Mouse (Mus musculus) T-helper 1 cell (primary cell): ENCODE data around the gene Pth2r.

Source experiments
- in situ Hi-C: fragments of 300-600 bp; cut with MboI, MseI; formaldehyde crosslinking; loops from one replicate; pipeline ENCODE4 v1.15.1; 2025; ENCODE audit warnings: high pct_unique_total_duplicates

Pth2r gene

DNA sequence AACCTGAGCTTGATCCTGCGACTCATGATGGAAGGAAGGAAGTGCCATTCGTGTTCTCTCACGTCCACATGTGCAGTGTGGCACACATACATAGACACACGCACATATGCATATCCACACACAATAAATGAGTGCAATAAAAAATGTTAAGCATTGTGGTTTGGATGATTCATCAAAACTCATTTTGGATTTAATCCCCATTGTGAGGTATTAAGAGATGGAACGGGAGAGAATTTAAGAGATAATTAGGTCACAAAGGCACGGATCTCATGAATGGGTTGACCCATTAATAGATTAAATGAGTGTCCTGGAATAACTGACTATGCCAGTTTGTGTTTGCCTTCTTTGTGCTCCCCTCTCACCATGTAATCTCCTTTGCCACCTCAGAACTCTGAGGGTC, at the start of gene Pth2r:
Gene Pth2r, plus strand, starts transcription at position 301 of the 400 bp plus-strand sequence.
- in situ Hi-C loops, result loop anchor here (10.0 kb wide), 1 partner anchor 1383 kb away; no protein-coding TSS in a partner anchor

DNA sequence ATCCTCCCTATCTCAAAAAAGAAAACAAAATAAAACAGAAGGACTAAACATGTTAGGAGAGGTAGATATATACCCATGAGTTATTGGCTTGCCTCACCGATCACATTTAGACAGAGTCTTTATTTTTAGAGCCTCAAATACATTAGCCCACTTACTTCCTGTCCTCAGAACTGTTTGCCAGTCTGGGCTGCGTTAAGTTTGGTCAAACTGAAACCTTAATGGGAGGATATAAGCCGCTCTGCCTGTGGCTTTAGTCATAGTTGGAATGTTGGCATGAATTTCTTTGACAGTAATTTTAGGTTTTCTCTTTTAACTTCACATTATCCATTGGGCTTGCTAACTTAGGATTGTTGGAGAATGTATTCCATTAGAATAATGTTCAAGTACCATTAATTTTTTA, 44.1 kb upstream of the Pth2r start:
- in situ Hi-C loops, result no loop called here

DNA sequence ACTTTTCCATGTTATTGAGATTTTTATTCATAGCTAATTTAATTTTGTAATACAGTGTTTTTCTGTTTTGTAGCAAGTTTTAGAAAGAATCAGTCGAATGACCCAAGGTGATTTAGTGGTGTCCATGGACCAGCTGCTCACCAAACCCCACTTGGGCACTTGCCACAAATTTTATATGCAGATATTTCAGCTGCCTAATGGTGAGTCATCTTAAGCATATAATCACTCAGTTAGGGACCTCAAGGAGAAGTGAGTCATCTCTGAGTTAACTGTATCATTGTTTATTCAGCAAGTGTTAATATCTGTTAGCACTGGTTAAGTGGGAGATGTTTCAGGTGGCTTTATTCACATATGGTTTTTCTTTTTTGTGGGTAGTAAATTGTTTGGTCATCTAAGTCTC, 36.2 kb upstream of the Pth2r start:
- in situ Hi-C loops, result no loop called here

DNA sequence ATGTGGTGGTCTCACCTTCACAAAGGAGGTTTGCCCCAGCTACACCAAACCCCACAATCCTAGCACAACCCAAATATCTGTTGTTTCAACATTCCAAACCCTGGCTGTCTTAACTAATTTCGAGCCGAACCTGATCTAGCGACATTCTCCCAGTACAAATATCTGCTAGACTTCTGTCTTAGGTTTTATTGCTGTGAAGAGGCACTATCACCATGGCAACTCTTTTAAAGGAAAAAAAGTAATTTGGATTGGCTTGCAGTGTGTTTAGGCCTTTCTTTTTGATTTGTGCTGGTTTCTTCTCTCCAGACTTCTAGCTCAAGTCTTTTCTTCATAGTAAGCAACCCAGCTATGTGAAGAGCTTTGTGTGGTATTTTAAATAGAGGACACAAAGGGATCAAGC, 1.4 kb upstream of the Pth2r start:
- in situ Hi-C loops, result loop anchor here (10.0 kb wide), 1 partner anchor 1384 kb away; no protein-coding TSS in a partner anchor

DNA sequence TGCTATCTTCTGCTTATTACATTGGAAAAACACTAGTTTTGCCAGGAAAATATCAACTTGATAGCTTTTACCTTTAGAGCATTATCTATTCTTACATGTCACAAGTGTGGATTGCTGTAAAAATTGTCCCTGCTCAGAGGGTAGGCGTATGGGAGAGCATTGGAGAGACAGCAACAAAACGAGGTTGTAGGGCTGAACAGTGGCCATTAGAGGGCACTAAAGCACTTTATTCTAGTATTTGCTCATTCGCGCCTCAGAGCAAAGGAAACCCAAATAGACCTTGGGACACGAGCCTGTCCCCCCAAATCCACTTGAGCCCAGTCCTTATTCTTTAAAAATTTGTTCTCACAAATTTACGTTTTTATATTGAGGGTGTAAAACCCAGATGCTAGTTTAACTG, 910 bp downstream of the Pth2r start:
- in situ Hi-C loops, result loop anchor here (10.0 kb wide), 1 partner anchor 1382 kb away; no protein-coding TSS in a partner anchor

DNA sequence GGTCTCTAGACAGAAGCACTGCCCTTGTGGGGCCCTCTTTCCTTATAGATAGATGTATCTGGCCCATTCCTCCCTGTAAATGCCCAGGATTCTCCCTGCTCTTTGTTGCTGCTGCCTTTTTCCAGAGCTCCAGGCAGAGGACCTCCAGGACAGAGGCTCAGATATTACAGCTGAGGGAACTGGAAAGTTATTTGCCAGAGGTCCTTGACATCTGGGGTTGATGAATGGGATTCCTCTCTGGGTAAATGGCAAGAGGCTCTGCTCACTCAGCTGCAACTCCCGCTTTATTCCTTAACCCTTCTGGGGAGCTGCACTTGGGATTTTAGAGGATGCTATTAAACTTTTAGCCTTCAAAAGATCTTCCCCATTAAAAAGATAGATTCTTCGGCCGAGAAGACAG, 26.6 kb downstream of the Pth2r start:
- in situ Hi-C loops, result no loop called here

DNA sequence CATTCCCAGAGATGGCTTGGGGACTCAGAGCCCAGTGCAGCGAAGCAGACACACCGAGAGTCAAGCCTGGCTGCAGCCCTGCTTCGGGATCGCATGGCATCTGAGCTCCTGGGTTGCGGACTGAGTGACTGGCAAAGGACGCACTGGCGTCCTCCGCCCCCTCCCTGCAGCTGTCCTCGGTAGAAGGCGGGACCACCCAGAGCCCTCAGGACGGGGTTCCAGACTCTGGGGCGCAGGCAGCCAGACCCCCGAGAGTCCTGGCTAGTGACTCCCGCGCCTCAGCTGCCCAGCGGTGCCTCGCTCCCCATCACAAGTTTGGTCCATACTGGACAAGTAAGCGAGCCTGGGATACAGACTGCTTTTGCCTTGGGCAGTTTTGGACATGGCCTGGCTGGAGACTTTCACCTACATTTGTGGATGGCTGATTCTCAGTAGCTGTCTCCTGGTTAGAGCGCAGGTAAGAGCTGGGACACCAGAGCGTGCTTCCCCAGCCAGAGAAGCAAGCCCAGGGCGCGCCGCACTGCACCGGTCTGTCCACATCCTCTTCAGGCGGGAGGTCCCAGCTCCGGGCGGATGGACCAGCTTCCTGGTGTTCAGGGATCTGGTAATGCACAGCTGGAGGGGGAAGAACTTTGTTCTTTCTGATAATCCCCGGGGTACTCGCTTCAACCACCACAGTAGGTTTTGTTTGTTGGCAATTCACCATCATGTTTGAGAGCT, 29.5 kb downstream of the Pth2r start:
- in situ Hi-C loops, result no loop called here

DNA sequence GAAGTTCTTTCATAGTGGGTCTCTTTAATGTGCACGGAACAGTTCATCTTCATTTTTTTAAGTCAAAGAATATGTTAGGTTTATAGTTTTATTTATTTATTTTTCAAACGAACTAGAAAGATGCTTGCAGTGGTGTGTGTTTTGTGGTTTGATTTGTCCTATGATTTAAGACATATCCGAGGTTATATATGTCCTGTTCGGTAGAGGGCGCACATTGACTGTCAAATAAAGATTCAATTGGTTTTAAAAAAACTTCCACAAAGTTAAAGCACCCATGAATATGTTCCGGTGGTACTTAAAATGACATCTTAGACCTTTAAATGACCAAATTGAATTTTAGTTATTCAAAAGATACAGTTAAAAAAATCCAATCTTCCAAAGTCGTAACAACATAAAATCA, 30.3 kb downstream of the Pth2r start:
- in situ Hi-C loops, result no loop called here

DNA sequence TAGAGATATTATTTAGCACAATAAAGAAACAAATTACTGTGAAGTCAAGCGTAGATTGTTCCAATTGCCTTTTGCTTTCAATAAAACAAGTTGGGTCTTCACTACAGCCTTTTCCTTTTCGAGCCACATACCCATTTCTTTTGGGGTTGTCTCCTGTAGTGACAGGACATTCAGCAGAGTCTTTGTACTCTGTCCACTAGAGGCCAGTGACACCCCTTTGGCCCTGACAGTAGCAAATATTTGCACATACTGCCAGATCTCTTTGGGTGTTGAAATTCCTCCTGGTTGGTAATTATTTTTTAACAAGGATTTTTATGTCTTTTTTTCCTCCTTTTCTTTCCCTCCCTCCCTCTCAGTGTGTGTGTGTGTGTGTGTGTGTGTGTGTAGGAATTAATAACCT, 31.0 kb downstream of the Pth2r start:
- in situ Hi-C loops, result no loop called here

DNA sequence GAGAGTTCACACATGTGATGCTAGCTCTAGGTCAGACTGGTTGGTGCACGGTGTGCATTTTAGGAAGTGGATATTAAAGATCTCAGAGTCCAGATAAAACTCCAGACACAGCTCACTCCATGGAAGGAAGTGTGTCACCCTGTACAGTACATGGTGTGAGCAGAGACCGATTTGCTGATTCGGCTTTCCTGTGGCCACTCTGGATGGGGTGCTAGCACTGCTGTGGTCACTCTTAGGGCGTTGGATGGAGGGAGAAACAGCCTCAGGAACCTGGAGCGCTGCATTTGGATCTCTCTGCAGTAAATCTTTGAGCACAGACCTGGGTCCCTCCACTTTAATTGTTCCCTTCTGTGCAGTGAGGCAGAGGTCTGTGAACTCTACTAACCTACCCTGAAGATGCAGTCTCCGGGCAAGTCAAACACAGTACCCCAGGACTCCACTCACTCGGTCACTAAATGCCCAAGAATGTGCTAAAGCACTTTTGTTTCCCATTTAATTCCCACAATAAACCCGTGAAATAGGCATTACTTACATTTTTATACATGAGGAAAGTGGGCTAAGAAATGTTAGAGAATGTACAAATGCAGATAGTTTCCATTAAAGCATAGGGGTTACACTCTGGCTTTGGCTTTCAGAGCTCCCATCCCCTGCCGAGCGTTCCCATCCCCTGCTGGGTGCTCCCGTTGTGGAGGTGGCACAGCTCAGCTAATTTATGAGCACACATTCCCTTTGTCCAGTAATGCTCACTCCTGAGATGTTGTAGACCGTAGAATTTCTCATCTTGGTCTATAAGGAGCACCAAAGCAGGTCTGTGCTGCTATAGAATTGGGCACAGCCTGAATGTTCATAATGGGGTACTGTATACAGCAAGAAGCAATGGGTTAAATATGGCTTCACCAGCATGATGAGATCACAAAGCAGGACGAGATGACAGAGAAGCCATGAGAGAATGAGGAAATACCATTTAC, 32.5 kb downstream of the Pth2r start:
- in situ Hi-C loops, result no loop called here

DNA sequence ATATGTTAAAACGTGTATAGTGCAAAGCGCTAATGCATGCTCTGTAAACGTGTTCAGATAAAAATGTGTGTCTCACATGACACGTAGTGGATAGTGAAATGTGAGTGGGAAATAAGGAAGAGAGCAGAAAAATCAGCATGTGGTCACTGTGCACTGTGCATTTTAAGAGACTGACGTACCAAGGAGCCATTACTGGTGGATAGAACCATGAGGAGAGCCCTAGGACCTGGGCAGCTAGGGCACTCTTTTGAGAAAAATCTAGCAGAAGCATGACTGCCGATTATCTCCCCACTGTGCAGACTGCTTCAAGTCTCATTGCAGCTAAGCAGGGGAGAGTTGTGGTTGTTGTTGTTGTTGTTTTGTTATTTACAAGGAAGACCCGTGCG, 33.2 kb downstream of the Pth2r start:
- in situ Hi-C loops, result no loop called here

DNA sequence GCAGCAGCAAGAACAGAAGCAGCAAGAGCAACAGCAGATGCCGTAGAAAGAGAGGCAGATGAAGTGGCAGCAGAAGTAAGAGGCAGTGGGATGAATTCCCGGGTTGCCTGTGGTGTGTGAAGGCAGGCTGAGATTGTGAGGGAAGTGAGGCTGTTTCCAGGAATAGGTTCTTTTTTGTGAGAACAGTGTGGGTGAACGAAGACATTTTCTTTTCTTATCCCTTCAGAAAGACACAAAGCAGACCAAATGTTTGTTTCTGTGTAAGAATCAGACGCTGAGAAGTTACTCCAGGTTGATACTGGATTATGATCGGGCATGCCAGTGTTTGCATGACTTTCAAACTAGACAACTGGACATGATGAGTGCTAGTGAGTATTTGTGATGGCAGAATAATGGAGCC, 52.2 kb downstream of the Pth2r start:
- in situ Hi-C loops, result no loop called here

DNA sequence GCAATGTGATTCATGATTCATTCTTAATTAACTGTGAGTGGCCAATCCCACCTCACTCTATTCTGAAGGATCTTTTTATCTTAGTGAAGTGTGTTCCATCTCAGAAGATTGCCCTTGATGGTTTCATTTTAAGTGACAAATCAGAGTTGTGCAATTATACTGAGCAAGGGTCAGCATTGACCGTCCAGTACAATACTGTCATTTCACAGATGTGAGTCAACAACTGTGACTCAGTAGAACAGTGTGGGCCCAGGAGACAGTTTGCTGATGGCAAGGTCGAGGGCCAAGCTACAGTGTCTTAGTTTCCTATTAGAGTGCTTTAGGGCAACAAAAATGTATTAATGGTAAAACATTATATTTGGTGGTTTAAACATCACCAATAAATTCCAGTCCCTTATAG, 55.9 kb downstream of the Pth2r start:
- in situ Hi-C loops, result no loop called here

DNA sequence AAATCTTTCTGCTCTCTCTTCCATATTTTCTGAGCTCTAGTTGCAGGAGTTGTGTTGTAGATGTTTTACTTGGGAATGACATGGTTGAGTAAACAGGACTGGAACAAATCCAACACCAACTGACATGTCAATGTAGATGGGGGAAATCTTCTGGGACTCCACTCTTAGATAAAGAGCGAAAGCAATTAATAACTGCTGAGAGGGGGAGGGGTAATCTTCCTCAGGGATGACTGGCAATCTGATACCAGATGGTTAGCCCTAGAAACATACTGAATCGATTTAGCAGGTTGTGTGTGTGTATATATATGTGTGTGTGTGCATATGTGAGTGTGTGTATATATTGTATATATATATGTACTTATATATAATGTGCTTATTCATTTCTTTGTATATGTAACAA, 58.4 kb downstream of the Pth2r start:
- in situ Hi-C loops, result no loop called here

DNA sequence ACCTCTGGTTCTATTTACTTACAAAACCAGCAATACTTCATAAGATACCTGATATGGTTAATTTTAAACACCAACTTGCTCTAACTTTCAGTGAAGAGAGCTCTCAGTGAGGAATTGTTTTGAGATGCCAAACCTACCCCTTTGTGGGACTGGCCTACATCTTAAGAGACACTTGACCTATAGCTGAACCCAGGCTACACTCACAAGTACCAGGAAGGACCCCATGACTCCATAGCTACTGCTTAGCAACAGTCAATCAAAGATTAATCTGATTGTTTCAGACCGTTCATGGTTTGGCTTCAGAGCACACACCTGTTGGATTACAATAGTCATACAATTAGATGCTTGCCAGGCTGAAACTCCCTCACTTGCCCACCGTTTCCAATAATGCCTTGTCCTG, 71.1 kb downstream of the Pth2r start:
- in situ Hi-C loops, result no loop called here

DNA sequence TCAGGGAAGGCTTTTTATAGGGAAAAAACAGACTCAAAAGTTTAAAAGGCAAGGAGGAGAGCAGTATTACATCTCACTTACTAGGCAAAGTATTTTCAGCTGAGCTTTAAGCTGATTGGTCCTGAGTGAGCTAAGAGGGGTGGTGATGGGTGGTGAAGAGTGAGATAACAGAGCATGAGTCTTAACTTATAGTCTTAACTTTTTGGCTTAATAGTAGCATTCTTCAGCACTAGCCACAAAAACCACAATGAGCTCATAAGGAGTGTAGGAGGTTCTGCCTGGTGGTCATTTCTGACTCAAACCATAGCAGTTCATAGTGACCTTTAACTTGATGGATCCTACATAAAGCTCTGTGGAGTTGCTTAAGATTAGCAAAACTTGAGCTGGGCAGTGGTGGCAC, 72.3 kb downstream of the Pth2r start:
- in situ Hi-C loops, result no loop called here

DNA sequence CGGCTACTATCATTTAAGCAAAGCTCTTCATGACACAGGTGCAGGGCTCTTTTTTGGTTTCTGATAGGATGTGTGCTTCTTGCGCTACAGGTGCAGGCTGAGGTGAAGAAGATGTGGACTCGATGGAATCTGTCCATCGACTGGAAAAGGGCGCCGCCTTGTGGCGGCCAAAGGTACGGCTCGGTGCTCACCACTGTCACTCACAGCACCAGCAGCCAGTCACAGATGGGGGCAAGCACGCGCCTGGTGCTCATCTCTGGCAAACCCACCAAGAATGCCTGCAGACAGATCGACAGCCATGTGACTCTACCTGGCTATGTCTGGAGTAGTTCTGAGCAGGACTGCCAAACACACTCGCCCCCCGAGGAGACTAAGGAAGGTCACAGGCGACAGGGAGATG, 106.5 kb downstream of the Pth2r start:
- in situ Hi-C loops, result no loop called here

DNA sequence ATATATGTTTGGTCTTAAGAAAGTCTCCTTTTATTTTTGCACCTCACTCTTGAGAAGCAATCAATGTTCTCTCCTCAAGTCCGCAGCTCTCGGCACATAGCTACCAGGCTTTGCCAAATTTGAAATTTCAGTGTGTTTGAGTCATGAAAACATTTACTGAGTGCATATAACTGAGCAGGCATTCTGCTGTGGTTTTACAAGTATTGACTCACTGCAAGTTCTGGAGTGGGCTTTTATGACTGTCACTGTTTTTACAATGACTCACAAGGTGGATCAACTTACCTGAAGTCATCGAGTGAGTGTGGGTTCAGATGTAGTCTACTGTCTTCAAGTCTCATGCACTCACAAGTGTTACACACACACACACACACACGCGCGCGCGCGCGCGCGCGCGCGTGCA, 107.8 kb downstream of the Pth2r start:
- in situ Hi-C loops, result no loop called here

DNA sequence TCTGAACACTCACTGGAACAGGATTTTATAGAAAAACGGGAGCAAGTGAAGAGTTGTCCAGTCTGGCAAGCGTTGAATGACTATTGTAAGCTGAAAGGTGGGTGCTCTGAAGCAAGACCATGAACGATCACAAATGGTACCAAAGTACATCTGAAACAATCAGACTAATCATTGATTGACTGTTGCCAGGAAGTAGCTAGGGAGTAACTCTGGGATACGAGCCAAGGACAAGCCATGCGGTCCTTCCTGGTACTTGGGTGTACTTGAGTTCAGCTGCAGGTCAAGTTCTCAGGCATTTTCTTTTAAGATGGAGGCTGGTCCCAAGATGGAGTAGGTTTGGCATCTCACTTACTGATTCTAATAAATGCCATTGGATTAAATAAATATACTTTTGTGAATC, 125.6 kb downstream of the Pth2r start:
- in situ Hi-C loops, result no loop called here

DNA sequence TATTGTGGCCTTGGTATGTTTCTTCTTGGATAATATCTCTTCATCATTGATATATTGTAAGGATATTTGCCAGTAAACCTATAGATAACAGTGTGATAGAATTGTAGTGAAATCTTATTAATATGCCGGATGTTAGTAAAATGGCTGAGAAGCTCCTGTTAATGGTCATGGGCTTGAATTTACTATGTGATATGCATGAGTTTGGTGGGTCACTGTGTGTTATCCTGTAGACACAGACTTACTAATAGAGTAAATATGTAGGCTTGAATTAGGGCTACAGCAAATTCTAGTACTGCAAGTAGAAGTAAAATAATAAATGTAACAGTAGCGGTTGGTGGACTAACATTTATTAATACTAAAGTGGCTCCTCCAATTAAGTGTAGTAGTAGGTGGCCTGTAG, 139.1 kb downstream of the Pth2r start:
- in situ Hi-C loops, result no loop called here

DNA sequence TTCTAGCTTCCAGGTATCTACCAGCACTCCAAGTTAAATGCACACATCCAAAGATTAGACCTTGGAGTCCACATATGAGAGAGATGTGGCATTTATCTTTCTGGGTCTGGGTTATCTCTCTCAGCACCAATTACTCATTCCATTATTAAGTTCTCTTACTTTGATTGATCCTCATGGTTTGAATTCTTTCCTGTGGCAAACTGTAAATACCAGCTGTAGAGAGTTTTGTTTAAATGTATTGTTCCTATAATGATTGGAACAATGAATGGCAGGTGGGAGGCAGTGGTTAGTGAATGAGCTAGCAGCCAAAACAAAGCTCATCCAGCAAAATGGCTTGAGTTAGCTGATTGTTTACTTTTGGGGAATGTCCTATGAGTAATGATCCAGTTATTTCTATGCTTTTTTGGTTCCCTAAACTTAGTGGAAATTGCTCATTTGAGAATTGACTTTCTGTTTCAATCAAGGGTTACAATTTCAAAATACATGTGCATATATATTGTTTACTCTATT, 140.7 kb downstream of the Pth2r start:
- in situ Hi-C loops, result no loop called here
